Mouse (Mus musculus): ENCODE data around the gene Atf3.
"Not testable (repeated sequence)": the region's sequence is repeated elsewhere in the genome, so short reads cannot be mapped to it uniquely, and the experiment has no call there.

The Atf3 gene

DNA sequence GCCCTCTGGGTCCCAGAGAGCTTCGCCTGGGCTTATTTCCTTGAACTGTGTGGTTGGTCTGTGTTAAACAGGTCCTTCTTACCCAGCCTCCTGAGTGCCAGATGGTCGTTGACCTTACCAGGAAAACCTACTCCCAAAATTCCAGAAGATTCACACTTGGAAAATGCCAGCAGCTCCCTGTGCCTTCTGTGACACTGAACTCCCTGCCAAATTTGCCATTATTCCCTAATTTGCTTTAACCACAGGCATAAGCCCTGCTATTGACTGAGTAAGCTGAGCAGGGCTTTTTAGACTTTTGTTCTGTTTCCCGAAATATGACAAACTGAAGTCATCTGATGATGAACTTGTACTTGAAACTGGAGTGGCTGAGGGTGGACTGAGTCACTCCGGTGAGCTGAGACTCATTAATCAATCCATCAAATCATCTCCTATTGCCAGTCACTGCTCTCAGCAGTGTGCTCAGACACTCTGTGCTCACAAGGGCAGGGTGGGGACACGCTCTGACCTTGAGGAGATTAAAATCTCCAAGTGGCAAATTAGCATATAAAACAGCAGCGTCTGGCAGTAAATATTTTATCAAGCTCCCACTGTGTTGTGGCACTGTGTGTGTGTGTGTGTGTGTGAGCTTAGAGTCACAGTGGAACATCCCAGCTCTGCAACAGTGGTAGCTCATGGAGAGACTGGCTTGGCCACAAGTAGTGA is 28.0 kb downstream of the Atf3 start:
- DNase-seq: no peak

DNA sequence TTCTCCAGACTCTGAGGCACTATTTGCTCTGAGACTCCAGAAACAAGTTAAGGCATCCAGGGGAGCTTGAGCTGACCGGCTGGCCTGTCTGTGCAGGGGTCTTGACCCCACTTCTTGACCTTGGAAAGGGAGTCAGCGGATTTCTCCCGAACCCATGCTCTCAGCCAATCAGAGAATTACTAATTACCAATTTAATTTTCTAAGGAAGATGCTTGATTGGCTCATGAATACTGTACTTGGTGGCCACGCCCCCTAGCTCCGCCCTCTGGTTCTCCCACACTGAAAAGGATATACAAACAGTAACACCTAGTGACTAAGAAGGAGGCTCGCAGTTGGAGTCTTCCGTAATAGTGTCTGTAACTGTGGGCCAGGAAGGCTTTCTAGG is 31.5 kb downstream of the Atf3 start:
- DNase-seq: peak; percentile 56

DNA sequence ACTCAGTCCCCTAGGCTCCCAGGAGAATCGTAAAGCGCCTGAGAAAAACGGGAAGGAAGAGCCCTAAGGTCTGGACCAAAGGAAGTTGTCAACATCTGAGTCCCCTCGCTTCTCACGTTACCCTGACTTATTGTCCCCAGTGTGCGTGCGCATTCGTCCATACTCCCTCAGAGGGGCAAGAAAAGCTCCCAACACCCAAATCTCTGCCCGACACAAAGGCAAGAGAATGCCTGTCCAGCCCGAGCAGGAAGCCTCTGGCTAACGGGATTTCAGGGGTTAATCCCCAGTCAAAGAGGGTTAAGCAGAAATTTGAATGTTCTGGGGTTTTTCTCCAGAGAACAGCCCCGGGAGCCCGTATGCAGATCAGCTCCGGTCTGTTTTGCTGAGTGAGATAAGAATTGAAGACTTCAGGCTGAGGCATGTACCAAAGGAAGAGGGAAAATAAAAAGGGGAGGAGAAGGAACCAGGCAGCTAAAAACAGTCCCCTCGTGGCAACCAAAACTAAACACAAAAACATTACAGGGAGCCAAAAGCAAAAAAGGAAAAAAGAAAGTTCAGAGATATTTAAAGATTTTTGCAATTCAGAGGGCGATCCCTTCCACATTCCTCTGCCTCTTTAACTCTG is 32.0 kb downstream of the Atf3 start:
- peak; percentile 30 for DNase-seq

DNA sequence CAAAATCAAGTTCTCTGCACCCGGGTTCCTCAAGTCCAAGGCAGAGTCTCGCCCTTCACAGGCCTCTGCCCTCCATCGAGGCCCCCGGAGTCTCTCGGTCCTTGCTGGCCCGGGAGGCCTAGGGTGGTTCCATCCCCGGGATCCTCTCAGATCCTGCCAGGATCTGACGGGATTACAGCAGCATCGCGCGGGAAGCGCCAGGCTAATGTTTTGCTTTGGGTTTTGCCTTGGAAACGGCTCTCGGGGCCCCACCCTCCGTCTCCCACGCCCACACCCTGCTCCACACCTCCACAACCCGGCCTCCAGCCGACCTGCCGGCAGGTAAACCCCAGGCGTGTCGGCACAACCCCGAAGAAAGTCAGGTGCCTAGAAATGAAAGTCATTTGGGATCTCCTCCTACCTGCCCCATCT is 33.0 kb downstream of the Atf3 start:
- peak; percentile 57 for DNase-seq

DNA sequence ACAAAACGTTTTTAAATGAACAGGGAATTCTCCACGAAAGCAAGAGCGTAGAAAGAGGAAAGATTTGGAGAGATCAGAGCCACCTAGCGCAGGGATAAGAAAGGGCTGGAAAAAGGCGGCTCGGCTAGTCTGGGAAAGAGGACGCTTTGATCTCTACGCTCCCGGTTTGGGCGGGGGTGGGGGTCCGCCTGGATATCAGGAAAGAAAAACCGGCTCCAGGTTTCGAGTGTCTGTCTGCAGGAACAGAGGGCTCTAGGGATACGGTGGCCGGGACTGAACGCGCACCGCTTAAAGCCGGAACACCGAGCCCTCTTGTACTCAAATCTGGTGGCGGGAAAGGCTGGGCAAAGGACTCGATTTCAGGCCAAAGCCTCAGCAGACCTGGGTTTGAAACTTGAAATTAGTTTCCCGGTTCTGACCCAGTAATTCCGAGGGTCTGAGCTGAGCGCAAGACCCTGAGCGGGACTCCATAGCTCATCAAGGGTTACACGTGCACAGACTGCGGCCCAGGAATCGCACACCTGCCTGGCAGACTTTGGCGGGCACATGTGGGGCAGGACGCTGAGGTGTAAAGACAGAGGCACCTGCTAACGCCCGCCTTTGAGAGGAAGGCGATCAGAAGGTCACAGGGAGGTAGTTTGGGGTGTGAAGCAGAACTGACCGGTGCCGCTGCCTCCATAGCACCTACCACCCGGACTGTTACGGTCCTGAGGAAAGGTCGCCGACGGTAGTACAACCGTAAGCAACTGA is 33.6 kb downstream of the Atf3 start:
- DNase-seq: peak; percentile 48

DNA sequence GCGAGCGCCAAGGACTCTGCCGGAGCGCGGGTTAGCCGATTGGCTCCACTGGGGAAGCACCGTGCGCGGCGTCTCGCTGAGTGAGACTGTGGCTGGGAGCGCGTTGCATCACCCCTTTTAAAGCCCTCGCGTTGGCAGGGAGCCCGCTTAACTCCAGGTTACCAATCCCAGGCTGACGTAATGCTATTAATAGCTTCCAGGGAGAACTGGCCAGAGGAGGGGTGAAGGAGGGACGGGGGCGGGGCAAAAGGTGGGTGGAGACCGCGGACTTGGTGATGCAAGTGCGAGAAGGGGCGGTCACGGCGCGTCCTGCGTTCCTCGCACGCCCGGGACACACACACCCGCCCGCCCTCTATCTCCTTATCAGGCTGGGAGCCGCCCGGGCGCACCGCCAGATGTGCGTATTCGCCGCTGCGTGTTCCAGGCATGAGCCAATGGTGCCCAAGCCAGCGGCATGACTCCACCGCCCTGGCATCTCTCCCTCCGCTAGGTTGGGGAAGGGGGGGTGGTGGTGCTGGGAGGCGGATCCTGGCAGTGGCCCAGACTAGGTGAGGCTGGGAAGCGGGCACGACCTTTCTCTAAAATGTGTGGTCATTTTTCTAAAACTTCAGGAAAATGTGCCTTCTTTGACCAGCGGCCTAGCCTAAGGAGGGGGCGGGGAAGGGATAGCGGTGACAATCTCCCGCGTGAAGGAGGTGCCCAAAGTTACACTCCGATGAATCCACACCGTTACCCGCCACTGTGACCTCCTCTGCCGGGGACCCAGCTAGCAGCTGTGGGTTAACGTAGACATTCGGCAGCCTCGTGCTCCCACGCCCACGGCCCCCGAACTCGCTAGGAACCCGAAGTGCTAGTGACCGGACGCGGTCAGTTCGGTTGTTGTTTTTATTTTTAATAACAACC is 34.4 kb downstream of the Atf3 start:
- DNase-seq: peak; percentile 99

DNA sequence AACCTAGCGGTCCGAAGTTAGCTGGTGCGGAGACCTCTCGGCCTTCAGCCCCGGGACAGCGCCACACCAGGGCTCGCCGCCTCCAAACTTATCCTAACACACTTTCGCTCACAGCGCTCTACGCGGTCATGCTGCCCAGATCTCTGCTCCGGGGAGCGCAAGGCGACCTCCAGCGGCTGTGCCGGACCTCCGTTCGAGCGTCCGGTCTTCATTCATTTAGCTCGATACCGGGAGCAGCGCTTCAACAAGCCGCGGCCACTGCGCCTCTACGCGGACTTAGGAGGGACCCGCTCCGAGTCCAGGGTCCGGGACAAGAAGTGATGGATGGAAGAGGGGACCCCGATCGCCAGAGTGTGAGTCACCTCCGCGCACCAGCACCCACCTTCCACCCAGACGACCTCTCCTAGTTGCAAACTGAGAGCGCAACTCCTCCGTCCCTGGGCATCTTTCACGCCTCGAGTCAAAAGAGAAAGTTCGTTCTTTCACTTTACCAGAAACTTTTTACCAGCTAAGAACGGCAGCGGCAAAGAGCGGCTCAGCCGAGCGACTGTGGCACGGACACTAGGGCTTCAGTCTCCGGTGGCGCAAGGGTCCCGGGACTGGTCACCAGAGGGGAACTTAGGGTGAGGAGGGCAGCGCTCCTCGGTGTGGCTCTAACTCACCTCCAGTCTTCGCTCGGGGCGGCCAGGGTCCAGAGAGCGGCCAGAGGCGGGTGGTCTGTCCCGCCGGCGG is 35.2 kb downstream of the Atf3 start:
- DNase-seq: peak; percentile 75

DNA sequence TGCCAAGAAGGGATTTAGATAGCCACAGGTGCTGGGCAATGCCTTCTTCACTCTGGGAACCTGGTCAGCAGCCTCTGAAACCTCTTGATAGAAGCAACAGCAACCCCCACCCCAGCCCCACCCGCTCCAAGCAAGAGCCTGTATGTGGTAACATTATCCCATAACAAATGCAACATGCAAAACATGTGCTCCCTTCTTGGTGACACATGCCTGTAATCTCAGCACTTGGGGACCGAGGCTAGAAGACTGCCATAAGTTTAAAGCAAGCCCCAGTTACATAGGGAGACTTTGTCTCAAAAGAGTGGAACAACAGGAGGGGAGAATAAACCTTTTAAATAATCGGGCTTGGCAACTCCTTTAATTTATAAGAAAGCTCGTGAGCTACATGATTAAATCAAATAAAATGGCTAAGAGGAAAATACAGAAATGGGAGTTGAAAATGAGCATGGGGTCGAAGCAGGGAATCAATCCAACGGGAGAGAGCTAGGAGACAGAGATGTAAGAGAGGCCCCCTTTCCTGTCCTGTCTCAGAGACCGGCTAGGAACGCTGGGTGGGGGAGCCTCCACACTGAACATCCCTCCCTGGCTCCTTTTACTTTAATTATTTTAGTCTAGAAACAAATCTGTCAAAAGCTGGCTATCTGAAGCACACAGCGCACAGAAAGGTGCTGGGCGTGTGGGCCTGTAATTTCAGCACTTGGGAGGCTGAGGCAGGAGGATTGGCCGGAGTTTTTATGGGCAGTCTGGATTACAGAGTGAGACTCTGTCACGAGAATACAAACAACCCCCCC is 36.2 kb downstream of the Atf3 start:
- no peak for DNase-seq

DNA sequence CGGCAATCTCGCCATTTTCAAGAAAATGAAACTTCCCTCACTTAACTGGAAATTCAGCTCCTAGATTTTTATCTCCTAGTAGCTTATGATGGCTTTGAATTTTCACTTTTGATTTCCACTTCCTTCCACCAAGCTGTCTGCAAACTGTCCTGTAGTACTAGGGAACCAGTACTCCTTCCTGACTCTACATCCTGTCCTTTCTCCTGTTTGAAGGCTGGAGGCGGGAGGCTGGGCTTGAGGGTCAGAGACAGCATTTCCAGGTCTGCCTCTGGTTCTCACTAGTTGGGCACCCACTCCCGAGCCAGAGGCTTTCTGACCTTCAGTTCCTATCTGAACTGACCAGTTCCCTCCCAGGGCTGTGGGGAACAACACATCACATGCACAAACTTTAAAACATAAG is 37.4 kb downstream of the Atf3 start:
- DNase-seq: peak; percentile 22

DNA sequence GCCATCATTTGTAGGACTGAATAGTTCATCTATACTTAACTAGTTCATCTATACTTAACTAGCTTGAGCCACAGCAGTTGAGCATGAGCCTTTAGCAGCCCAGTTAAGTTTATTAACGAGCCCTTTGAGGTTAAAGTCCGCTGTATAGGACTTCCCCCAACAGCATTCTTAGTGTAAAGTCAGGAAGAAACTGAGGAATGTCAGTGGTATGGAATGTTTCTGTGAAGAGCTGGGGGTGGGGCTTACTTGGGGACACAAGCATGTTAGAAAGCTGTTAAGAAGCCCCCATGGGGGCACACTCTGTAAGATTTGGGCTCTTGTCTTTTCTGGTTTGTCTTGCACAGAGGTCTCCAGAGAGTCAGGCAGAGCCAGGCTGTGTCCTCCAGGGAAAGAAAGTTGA is 38.0 kb downstream of the Atf3 start:
- no peak for DNase-seq

DNA sequence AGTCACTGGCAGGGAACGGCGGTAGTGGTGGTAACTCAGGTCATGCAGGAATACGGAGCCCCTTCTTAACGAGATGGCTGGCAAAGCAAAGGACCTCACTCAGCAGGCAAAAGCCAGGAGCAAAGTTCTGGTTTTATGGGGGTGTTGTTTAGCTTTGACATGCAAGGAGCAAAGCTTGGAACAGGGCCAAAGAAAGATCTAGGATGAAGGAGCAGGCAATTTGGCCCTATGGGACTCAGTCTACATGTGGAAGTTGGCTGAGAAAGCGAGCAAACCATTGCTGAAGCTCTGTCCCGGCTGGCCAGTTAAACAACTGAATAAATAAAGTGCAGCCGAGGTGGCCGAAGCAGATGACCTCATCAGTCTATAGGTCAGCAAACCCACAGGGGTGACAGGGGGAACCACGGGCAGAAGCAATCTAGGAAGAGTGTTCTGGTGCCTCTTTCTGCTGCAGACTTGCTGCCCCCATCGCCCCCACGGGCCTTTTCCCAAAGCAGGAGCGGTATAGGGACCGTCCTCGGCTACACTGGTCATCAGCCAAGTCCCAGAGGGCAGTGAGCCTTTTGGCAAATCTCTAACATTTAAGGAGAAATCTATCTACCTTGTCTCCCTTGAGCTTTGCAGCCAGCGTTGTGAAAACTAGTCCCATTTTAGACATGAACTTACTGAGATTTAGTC is 39.2 kb downstream of the Atf3 start:
- no peak for DNase-seq

DNA sequence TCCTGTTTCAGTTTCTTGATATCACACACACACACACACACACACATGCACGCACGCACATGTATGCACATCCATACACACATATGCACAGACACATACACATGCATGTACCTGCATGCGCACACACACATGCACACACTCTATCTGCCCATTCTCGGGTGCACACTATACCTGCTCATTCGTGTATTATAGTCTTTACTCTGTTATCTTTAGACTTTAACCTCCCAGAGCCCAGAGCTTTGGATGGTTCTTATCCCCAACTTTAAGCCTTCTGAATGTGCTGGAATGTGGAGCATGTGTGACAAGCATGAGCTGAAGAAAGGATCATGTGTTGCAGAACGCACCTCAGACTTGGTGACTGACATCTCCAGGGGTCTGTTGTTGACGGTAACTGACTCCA is 41.0 kb downstream of the Atf3 start:
- DNase-seq: no peak

DNA sequence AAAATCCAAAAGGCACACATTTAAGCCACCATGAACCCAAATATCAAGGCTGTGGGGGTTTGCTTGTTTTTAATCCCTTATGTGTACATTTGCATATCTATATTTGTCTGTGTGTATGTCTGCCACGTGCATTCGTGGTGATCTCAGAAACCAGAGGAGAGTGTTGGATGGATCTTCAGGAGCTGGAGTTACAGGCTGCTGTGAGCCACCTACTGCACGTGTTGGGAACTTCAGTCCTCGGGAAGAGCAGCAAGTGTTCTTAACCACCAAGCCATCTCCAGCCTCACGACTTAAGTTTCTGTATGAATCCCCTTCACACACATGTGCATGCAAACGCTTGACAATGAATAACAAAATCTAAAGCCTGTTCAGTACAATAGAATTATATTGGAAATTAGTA is 45.4 kb downstream of the Atf3 start:
- no peak for DNase-seq

DNA sequence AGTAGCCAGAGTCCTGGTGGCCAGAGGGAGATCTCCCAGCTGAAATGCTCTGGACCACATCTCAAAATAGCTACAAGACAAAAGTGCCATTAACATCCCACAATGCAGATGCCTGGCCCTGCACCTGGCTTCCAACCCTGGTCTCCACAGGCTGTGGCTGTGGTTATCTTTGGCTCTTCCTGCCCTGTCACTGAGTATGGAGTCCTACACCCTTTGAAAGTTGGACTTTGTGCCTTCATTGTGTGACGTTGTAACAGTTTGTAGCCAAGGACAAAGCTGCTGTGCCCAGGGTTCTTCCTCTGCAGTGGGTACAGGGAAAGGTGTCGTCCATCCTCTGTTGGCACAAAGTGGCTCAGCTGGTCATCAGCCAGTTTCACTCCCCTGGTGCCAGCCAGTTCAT is 47.4 kb downstream of the Atf3 start:
- DNase-seq: no peak

DNA sequence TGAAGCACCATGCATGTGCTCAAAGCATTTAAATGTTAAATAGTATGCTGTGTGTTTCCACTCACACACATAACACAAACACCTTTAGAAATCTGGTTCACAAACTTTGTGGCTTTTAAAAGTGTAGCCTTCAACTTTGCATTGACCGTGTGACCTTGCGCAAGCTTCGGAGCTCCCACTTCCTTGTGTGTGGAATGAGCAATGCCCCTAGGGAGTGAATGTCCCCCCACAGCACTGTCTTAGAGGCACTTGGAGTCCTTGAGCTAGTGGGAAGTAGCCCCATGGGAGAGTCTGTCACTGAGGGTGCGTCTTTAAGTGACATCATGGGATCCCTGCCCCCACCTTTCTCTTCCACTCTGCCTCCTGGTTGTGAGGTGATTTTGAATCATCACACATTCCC is 51.6 kb downstream of the Atf3 start:
- no peak for DNase-seq

DNA sequence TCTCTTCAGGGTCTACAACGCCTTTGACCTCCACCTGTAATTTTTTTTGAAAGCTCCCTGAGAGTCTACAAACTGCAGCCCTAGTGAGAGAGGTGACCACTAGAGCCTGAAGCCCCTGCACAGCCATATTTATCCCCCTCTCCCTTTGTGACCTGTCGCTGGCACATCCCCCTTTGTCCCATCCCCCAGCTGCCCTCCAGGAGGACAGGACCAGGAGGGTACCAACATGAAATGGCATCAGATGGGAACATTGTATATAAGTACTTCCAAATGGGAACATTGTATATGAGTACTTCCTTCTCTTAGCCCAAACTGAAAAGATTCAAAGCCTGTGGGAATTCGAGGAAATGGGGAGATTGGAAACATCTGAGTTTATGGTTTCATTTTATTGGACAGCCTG is 53.1 kb downstream of the Atf3 start, which contains the start of gene Fam71a:
Fam71a (minus strand) TSS at position 101 of the 400 bp plus-strand sequence.
- no peak for DNase-seq

DNA sequence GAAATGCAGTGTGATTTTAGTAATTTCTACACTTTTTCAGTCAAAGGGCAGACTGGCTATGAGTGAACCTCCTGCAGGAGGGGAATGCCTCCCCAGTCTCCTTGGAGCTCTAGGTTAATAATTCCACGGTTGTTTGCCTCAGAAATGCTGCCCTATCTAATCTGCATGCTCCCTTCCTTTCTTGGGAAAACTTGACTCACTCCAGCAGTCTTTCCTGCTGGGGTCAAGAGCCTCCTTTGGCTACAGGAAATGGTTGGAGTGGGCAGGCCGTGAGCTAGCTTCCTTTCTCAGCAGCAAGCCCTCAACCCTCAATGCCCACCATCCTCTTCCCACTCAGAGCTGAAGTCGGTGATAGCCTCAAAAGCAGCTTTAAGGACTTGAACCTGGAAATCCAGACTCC is 63.5 kb downstream of the Atf3 start:
- DNase-seq: no peak

DNA sequence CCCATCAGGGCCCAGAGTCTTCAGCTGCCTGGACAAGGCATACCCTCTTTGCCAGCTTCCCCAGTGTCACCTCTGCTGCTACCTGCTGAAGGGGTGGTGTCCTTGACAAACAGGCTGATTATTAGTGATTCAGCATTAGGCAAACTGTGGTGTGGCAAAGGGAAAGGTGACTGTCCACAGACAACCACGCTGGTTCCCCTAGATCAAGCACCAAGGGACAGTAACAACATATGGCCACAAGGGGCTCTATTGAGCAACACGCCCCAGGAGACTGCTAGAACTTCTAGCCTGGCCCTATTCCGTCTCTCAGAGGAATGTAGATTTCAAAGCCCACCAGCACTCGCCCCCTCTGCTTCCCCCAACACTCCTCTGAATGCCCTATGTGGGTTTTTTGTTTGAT is 64.8 kb downstream of the Atf3 start:
- DNase-seq: peak; percentile 62

DNA sequence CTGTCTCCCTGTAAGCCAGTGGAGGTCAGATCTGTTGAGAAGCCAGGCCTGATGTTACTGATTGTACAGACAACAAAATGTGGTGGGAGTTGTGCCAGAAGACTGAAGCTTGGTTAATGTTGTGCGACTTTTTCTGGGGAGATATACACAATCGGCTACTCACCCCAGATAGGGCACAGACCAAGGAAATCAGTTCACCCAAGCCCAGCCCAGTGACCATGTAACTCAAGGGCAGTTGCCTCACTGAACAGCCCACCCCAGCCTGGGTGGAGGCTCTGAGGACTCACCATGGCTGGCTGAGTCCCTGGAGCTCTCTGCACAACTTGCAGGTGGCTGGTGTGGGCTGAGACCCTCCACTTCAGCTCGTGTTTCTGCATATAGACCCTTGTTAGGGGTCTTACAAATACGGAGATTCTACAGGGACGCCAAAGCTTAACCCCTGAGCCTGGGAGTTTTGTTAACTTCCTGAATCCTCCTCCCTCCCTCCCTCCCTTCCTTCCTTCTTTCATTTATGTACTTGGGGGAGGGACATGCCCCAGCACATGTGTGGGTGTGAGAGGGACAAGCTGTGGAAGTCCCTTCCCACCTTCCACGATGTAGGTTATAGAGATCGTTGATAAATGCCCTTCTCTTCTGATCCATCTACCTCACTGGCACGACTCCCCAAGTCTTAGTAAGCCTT is 66.8 kb downstream of the Atf3 start:
- no peak for DNase-seq

DNA sequence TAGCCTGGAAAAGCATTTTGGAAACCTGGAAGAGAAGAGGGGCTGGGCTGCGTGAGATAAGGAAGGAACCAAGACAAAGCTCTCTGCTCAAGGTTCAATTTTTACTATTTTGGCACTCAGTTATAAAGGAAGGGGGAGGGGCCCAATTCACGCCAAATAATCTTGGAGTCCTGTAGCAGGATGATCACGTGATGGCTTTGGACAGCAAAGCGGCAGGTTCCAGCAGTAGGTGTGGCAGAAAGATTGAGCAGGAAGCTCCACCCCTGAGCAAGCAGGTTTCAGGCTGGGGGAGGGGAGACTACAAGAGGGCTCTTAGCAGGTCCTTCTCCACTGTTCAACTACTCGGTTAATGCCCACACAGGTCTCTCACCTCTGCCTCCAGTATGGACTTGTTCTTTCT is 68.3 kb downstream of the Atf3 start:
- DNase-seq: not testable (repeated sequence)

Data from kidney, adult 18-20 months (tissue).